Mouse (Mus musculus) spleen, postnatal 4 days (tissue): Measurements from ENCODE around the gene Kcnip3.
A peak's percentile ranks its signal among the peaks of the same experiment; 100 is the strongest.

ENCODE experiments used
- DNase-seq, 2 experiments: peaks; one replicate each; pipeline ENCODE4 v3.0.0; 2022; ENCODE audit warnings: low spot score in 2 of 2

Kcnip3 gene

DNA sequence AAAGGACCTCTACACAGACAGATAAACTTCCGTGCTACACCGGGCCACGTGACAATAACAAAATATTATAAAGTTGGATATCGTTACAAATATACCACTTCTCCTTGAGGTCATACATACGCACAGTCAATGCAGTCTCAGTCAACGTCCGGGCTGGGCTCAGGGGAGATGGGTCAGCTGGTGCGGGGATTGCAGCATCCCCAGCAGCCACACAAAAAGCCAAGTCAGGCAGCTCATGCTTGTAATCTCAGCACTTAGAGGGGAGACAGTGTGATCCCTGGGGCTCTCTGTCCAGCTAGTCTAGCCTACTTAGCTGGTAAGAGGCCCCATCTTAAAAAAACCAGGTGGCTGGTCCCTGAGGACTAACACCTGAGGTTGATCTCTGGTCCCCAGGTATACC is 50.6 kb downstream of the Kcnip3 start:
- no peak for DNase-seq

DNA sequence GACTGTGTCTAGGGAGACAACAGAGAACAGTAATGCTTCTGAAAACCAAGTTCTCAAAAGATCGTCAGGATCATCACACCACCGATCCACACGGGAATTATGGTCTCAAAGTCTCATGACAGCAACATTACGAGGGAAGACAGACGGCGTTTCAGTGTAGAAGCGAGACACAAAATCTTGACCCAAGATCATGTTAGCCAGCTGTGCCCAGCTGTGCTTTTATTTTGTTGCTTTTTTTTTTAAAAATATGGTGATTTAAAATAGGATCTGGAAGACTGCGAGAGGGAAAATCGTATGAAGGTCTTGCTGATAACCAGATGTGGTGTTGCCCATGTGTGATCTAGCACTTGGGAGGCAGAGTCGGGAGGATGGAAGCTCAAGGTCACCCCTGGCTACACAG is 51.2 kb downstream of the Kcnip3 start:
- DNase-seq, result no peak

DNA sequence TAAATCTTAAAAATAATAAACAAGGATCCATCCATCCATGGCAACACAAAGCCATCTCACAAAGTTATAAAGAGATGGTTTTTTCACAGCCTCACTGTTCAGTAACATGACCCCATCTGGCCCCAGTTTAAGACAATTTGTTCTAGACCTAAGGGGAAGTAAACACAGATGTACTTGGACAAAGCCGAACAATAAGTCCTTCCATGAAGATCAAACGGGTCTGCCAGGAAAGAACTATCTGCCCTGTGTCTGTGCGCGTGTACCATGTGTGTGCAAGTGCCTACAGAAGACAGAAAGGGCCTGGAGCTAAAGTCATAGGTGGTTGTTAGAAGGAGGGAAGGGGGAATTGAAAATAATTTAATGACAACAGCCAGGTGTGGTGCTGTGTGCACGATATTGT is 51.7 kb downstream of the Kcnip3 start:
- DNase-seq, result no peak

DNA sequence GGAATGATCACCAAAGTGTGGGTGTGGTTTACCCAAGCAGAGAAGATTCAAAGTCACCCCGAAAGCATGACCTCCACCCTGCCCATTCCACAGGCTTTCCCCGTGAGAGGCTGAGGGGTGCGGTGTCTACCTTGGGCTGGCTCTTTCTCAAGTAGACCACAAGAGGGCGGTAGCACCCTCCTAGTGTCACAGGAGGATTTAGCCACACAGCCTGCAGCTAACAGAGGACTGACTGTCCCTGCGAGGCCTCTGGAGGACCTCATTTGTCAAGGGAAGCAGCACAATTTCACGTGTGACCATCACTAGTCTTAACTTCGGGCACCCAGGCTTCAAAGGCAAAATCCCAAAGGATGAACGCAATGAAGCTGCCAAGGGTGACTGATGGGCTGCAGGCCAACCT is 59.6 kb downstream of the Kcnip3 start:
- peak; percentile 38 to 72 for DNase-seq

GRCm38 (mm10) chr2:127461351-127461750 is 60.5 kb downstream of the Kcnip3 start:
- DNase-seq, result no peak

DNA sequence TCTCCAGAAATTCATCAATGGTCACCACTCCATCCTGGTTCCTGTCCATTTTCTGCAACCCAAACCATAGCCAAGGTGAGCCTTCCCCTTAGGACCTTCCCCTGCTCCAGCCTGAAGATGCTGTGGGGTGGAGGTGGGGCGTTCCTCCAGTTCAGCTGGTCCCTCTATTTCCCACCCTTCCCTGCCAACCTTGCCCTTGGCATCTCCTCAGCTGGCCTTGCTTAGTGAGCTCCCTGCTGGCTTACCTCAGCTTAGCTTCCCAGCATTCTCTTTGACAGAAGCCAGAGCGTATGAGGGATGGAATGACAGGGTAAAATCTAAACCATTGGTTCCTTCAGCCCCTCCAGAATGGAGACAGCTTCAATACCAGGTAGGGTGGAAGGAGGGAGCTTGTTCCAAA is 62.6 kb downstream of the Kcnip3 start:
- DNase-seq, result no peak

DNA sequence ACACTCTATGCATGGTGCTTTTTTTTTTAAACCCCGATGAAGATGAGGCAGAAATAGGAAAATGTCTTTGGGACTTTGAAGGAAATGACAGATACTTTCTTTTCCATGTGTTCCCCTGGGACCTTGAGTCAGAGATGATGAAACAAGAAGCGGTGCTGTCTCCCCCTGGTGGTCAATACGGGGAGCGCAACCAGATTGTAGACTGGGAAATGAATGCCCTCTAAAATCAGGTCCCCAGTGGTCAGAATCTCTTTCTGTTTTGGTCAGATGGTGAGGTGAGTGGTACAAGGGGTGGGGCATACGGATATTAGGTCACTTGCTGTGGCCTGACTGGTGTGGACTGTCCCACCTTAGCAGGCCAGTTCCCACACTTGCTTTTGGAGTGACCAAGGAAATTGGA is 68.1 kb downstream of the Kcnip3 start:
- DNase-seq, result peak; percentile 68 to 88

GRCm38 (mm10) chr2:127453141-127453540 is 68.8 kb downstream of the Kcnip3 start:
- DNase-seq, result no peak

DNA sequence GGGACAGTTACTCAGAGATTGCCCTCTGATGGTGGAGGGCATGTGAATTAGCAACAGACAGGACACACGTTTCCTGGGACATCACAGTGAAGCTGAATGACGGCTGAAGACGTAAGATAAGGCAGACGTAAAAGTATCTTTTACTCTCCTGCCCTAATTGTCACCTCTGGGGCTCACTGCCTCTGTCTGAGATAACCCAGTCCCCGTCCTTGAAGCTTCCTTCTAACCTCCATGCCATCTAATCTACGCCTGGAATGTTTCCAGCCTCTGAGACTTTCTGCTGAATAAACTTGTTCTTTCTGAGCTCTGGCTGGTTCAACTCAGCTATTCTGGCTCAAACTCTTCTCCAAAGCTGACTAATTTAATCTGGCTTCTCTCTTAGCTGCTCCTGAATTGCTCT is 70.1 kb downstream of the Kcnip3 start:
- DNase-seq, result no peak

GRCm38 (mm10) chr2:127449691-127450090 is 72.2 kb downstream of the Kcnip3 start:
- peak in 1 of 2 experiments; percentile 59 for DNase-seq

DNA sequence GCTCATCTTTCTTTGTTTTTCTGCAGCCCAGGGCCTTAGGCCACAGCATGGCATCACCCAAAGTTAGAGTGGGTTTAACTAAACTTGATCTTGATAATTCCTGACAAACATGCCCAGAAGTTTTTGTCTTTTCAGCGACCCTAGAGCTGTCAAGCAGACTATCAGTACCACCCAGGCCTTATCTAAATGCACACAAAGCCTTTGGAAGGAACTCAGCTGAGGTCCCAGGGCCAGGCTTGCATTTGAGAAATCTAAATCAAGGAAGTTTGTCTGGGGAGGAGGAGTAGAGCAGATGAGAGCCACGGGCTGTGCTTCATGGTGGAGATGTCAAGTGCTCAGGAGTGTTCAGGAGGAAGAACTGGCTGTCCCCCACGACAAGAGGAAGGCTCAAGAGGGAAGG is 75.0 kb downstream of the Kcnip3 start:
- DNase-seq, result no peak

DNA sequence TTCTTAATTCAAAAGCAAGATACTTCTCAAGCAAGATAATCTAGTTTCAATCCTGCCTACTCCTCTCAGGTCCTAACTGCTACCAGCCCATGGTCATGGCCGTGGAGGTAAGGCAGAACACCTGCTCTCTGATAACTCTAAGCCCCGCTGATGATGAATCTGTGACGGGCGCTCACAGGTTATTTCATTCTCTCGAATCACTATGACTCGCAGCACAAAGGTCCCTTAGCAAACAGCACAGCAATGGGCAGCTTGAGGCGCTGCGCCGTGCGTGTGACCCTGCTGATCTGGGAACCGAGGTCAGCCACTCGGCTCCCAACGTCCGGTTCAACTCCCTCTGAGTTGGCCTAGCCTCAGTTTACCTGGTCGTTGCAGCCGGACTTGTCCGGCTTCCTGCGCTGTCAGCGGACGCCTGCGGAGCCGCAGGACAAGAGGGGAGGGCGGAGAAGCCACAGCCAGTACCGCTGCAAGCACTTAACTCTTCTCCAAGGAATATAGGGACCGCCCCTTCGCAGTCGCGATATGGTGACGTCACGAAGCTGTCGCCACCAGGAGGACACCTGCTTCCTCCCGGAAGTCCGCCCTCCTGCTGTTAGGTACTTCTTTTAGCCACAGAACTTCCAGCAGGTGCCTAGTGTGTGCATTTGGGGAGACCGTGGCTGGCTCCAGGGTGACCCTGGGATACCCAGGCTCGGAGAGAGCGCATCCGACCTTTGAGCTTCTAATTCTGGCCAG is 77.7 kb downstream of the Kcnip3 start, which contains the start of gene Fahd2a:
TSS of gene Fahd2a (minus strand) at position 511 of the 735 bp plus-strand sequence.
- peak; percentile 88 to 93 for DNase-seq

- no peak for DNase-seq
Measured at GRCm38 (mm10) chr2:127437697-127438096, 84.2 kb downstream of the Kcnip3 start.

DNA sequence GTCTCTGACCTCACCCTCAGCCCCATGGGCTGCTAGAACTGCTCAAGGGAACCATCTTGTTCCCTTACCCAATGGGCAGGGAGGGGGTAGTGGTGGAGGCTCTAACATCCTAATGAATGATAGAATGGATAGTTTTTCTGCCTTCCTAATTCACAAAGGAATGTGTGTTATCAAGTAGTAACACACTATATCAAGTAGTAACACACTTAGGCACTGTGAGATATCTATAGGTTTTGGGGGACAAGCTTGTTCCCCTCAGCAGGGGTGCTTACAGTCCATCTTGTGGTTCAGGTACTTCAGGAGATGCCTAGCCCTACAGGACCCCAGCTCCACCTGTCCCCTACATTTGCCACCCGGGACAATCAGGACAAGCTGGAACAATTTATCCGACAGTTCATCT is 86.3 kb downstream of the Kcnip3 start:
- no peak for DNase-seq

DNA sequence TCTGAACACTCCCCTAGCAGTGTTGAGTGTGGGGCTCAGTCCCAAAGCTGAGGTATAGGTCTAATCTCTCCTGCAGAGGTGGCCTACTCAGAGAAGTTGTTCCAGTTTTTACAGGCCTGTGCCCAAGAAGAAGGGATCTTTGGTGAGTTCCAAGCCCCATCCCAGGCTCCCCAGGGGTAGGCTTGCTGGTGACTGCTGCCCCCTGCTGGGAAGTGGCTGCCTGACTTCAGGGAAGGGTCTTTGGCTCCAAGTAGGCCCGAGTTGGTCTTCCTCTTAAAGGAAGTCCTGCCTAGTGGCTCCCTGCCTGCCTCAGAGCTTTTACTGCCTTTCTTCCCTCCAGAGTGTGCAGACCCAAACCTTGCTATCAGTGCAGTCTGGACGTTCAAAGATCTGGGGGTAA is 86.8 kb downstream of the Kcnip3 start:
- DNase-seq, result peak; percentile 42 to 77

GRCm38 (mm10) chr2:127433487-127434295 is 88.2 kb downstream of the Kcnip3 start:
- no peak for DNase-seq

DNA sequence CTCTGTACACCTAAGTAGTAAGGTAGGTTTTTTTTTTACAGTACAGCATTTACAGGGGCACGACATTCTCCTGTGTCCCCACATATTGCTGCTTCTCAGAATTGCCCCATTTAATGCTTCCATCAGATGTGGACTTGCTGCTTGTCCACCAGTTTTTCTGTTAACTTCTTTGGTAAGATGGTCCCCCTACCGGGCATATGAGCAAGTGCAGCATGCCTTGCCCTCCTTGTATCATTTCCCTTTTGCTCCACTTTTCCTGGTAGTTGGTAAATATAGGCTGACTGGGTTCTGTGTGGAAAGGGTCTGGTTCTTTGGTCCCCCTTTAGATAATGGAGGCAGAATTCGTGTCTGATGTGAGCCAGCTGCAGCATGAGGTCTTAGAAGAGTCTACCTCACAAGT is 91.7 kb downstream of the Kcnip3 start:
- DNase-seq, result no peak

DNA sequence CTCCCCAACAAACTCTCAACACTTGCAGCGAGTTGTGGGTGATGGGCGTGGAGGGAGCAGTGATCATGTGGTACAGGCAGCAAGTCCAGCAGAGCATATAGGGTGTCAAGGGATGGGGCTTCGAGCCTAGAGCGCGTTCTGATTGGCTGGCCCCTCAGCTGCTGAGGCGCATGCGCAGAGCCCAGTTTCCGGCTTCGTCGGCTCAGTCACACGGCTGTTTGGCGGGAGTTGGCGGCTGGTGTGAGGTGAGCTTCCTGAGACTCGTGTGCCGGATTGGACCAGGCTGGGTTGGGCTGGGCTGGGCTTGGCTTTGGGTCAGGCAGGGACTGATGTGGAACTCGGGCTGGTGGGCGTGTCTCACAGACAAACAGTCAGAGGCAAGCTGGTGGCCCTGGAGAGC is 96.9 kb downstream of the Kcnip3 start, which contains the start of gene Gpat2:
TSS of gene Gpat2 (plus strand) at position 223 of the 400 bp plus-strand sequence.
- no peak for DNase-seq

DNA sequence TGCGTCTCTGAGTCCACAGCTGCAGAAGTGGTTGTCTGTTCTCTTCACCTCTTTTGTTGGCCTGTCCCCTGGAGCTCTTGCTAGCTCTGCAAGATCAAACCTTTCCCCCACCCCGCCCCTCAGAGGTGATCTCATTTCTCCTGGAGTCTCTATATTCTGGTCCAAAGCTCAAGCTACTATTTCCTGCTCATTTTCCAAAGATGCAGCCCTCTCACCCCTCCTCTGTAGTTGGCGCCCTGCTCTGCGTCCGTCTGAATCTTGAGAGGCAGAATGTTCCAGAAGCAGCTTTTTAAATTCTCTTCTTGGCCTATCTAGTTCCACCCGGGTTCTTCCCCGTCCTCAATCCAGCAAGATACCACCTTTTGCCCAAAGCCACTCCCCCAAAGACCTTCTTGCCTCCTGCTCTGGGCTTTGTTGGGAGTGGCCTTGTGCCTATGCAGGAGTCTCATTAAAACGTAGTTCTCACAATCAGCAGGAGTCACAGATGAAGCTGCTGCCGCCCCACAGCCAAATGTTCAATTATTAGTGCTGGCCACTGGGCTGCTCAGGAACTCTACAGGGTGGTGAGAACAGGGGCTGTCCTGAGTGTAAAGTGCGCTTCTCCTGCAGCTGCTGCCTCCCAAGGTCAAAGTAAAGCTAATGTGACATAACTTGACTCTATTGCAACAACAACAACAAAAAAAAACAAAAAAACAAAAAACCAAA is 103.5 kb downstream of the Kcnip3 start:
- no peak for DNase-seq

DNA sequence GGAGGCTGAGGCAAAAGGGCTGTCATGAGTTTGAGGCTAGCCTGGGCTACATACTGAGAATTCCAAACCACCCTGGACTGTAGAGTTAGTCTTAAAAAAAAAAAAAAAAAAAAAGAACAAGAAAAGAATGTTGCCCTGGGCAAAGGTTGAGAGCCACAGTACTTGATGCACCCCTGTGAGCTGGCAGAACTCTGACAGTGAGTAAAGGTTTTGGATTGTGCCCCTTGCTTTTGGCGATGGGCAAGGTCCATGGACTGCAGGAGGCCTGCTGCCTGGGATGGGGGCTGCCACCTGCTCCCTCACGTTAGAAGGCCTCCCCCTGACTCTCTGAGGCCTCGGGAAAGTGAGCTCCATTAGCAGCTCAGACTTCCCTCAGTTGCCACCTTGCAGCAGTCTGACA is 105.2 kb downstream of the Kcnip3 start:
- no peak for DNase-seq

DNA sequence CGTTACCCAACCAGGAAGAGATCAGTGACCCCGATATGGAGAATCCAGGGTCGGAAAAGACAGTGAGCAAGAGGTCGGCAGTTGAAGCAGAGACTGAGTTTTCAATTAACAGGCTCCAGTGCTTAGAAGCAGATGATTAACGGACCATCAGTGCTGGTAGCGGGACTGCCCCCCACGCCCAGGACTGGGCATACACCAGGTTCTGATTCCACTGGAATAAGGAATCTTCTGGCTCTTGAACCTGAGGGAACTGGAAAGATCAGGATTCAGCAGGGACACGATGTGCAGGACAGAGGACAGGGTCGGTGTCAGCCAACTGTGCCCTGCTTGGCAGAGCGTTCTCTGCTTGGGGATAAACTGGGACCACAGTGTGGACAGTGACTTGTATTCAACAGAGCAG is 106.1 kb downstream of the Kcnip3 start:
- DNase-seq, result no peak

DNA sequence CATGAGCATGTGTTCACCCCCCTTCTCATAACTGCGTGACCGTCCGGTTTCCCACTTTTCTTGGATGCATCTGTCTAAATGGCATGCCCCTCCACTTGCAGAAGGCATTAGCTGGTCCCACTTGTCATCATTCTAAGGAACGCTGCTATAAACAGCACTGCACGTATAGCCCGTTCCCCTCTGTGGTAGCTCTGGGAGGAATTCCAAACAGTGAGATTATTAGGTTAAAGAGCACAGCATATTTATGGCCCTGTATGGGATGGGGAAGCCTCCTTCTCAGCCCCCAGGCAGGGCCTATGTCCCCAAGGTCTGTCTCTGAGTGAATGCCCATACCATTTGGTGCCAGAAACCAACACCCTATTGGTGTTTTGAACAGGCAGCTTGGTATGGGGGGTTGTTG is 110.8 kb downstream of the Kcnip3 start:
- DNase-seq, result no peak
